Mouse (Mus musculus): Measurements from ENCODE around the gene Dab2.

DNA sequence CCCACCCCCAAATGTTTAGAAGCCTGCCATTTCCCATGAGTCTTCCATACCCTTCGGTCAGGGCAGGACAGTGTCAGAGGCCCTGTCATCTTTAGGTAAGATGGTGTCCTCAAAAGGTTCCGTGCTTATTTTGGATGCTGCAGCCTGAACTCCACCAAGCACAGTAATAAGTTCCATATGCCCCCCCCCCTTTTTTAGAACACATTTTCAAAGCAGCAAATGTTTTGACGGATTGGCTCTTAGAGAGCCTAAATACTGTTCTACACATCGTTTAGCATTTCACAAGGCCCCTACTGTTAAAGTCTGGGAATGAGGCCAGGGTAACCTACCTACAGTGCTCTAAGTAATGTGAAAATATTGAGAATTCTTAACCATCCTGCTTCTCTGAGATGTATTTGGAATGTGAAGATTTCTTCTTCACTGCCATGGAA, 19.6 kb upstream of the Dab2 start:
- TF ChIP-seq CTCF (IDR thresholded peaks at IDR 0.05; ENCODE audit: low read depth, low read length): no peak
- TF ChIP-seq EP300 (IDR thresholded peaks at IDR 0.05; ENCODE audit: insufficient read depth, low read depth, low read length): no peak

Data from ES-Bruce4 (cell line).